Mouse (Mus musculus) hindbrain, embryonic 11.5 days (tissue): ENCODE data around the gene Nfic. TPM values are rescaled to one million over a fixed set of nuclear protein-coding genes. Genes with fewer than 3 reads are reported as not detected.

ENCODE experiments used
- ATAC-seq: fragments of 200-750 bp; cut with Nextera tagmentation; 2 replicates; pipeline ENCODE4 v1.8.0; 2017; ENCODE audit warnings: mild to moderate bottlenecking, moderate TSS enrichment, moderate library complexity; ENCODE audit not compliant: low FRiP score
- DNase-seq: peaks from one replicate; pipeline ENCODE4 v3.0.0-alpha.2; 2015; ENCODE audit warnings: low spot score
- H3K27ac ChIP-seq: fragments of 300-500 bp; sonication (generic); 2 replicates; pipeline ENCODE4 v1.5.1; 2014; ENCODE audit warnings: mild to moderate bottlenecking, low read depth, low read length
- H3K27me3 ChIP-seq: fragments of 300-500 bp; sonication (generic); 2 replicates; pipeline ENCODE4 v1.6.1; 2014; ENCODE audit warnings: mild to moderate bottlenecking, low read length, moderate library complexity, mixed read lengths; ENCODE audit not compliant: control insufficient read depth, insufficient read depth
- H3K36me3 ChIP-seq: fragments of 300-500 bp; sonication (generic); 2 replicates; pipeline ENCODE4 v1.6.1; 2014; ENCODE audit warnings: mild to moderate bottlenecking, low read length, moderate library complexity, mixed read lengths; ENCODE audit not compliant: control insufficient read depth, insufficient read depth
- H3K4me1 ChIP-seq: fragments of 300-500 bp; sonication (generic); replicated peaks from 2 replicates; pipeline ENCODE4 v1.6.1; 2014; ENCODE audit warnings: low read length, mixed read lengths; ENCODE audit not compliant: control insufficient read depth, insufficient read depth
- H3K4me2 ChIP-seq: fragments of 300-500 bp; sonication (generic); replicated peaks from 2 replicates; pipeline ENCODE4 v1.6.1; 2014; ENCODE audit warnings: mild to moderate bottlenecking, low read depth, low read length
- H3K4me3 ChIP-seq: fragments of 300-500 bp; sonication (generic); 2 replicates; pipeline ENCODE4 v1.5.1; 2014; ENCODE audit warnings: low read depth, low read length
- H3K9ac ChIP-seq: fragments of 300-500 bp; sonication (generic); 2 replicates; pipeline ENCODE4 v1.6.1; 2014; ENCODE audit warnings: low read depth, low read length
- H3K9me3 ChIP-seq: fragments of 300-500 bp; sonication (generic); 2 replicates; pipeline ENCODE4 v1.6.1; 2016; ENCODE audit warnings: low read length; ENCODE audit not compliant: control insufficient read depth
- WGBS: fragments of 180-500 bp; shearing (Covaris S2); extraction: QIAGEN DNeasy Blood & Tissue Kit; methylation state at CpG from one replicate; pipeline ENCODE4 v1.1.7; 2014; 5-methylcytosine and 5-hydroxymethylcytosine counted together
- polyA plus RNA-seq: library from polyadenylated mRNA; unstranded; fragments of >200 nt; fragmentation: Nextera tagmentation; extraction: Ambion mirVana; gene quantifications from 2 replicates; pipeline ENCODE4 v1.2.1, GENCODE M21; 2014

Nfic gene
- polyA plus RNA-seq, 1 experiment from 2014 or later = 11.9 TPM

- peak; percentile 70 for DNase-seq
- Histone ChIP-seq H3K4me3 (no peak within 1 kb of the TSS), H3K4me1 (peaks cover 26% of the 10 kb centered on the region), H3K9me3 (no peaks in the 10 kb centered on the region), H3K4me2 (peak within 1 kb of the TSS; percentile 45), H3K36me3 (peaks cover 28% of the 10 kb centered on the region), H3K27me3 (peaks cover 19% of the 10 kb centered on the region), H3K9ac (peak within 1 kb of the TSS; percentile 44; the same call in 1 of the 2 replicates), H3K27ac (0 out of 2 replicates have a peak within 1 kb of the TSS, but pooled peaks have one; percentile 7)
- WGBS = 28% methylated on average over 12 of the region's 12 CpGs
- peak; percentile 58 for ATAC-seq
These were observed 89.6 kb downstream of the Nfic start, which contains the start of gene 4930404N11Rik for GRCm38 (mm10) chr10:81365672-81366476. Gene 4930404N11Rik, minus strand, starts transcription at chr10:81365816.

GRCm38 (mm10) chr10:81365073-81365472 is 90.4 kb downstream of the Nfic start:
- 0 out of 2 replicates have a peak overlapping the region, but pooled peaks have one; percentile 3 for H3K4me2 ChIP-seq
- DNase-seq = no peak
- no peaks in the 10 kb centered on the region for H3K9me3 ChIP-seq
- H3K36me3 ChIP-seq = peaks cover 22% of the 10 kb centered on the region
- no peak overlapping the region for H3K9ac ChIP-seq
- no peak overlapping the region for H3K4me3 ChIP-seq
- no peak overlapping the region for H3K27ac ChIP-seq
- H3K27me3 ChIP-seq = peaks cover 19% of the 10 kb centered on the region
- H3K4me1 ChIP-seq = peaks cover 28% of the 10 kb centered on the region
- ATAC-seq = peak; percentile 18
- 36% methylated on average over 4 of the region's 4 CpGs for WGBS

GRCm38 (mm10) chr10:81364666-81365065 is 90.8 kb downstream of the Nfic start:
- H3K27ac ChIP-seq = no peak overlapping the region
- WGBS = 10% methylated on average over 28 of the region's 28 CpGs
- peaks cover 28% of the 10 kb centered on the region for H3K4me1 ChIP-seq
- peak; percentile 41 for DNase-seq
- H3K4me3 ChIP-seq = no peak overlapping the region
- H3K9ac ChIP-seq = peak overlapping the region; percentile 44
- peaks cover 19% of the 10 kb centered on the region for H3K27me3 ChIP-seq
- ATAC-seq = no peak
- peaks cover 19% of the 10 kb centered on the region for H3K36me3 ChIP-seq
- H3K4me2 ChIP-seq = peak overlapping the region; percentile 45
- H3K9me3 ChIP-seq = no peaks in the 10 kb centered on the region

GRCm38 (mm10) chr10:81363436-81364346 is 91.7 kb downstream of the Nfic start:
- Histone ChIP-seq H3K36me3 (peaks cover 13% of the 10 kb centered on the region), H3K9ac (peak overlapping the region; percentile 44), H3K4me2 (peak overlapping the region; percentile 45), H3K27me3 (peaks cover 19% of the 10 kb centered on the region), H3K27ac (no peak overlapping the region), H3K4me1 (peaks cover 28% of the 10 kb centered on the region), H3K4me3 (peak overlapping the region; percentile 30), H3K9me3 (no peaks in the 10 kb centered on the region)
- no peak for ATAC-seq
- WGBS = 9% methylated on average over 47 of the region's 54 CpGs
- DNase-seq = peak; percentile 38

GRCm38 (mm10) chr10:81362336-81362949 is 93.0 kb downstream of the Nfic start:
- 79% methylated on average over 12 of the region's 12 CpGs for whole genome bisulfite sequencing
- no peak for ATAC-seq
- no peak overlapping the region for H3K27ac ChIP-seq
- H3K9ac ChIP-seq = no peak overlapping the region
- peaks cover 33% of the 10 kb centered on the region for H3K4me1 ChIP-seq
- 0 out of 2 replicates have a peak overlapping the region, but pooled peaks have one; percentile 5 for H3K4me2 ChIP-seq
- no peak overlapping the region for H3K4me3 ChIP-seq
- H3K36me3 ChIP-seq = 0 out of 2 replicates have a peak, but pooled peaks cover 2% of the 10 kb centered on the region
- peaks cover 19% of the 10 kb centered on the region for H3K27me3 ChIP-seq
- no peak for DNase-seq
- no peaks in the 10 kb centered on the region for H3K9me3 ChIP-seq

- WGBS = 68% methylated on average over 8 of the region's 8 CpGs
- no peaks in the 10 kb centered on the region for H3K9me3 ChIP-seq
- H3K27ac ChIP-seq = no peak overlapping the region; the same call in 1 of the 2 replicates
- no peak overlapping the region for H3K9ac ChIP-seq
- ATAC-seq (no peak), DNase-seq (no peak)
- H3K4me2 ChIP-seq = no peak overlapping the region
- peaks cover 19% of the 10 kb centered on the region for H3K27me3 ChIP-seq
- H3K4me3 ChIP-seq = no peak overlapping the region
- H3K36me3 ChIP-seq = no peaks in the 10 kb centered on the region
- H3K4me1 ChIP-seq = peaks cover 31% of the 10 kb centered on the region
These were observed 94.7 kb downstream of the Nfic start for GRCm38 (mm10) chr10:81360721-81361120.

- Histone ChIP-seq H3K27ac (no peak overlapping the region), H3K9ac (no peak overlapping the region), H3K4me3 (no peak overlapping the region), H3K4me2 (no peak overlapping the region), H3K9me3 (no peaks in the 10 kb centered on the region), H3K27me3 (peaks cover 13% of the 10 kb centered on the region), H3K36me3 (no peaks in the 10 kb centered on the region), H3K4me1 (peaks cover 14% of the 10 kb centered on the region)
- ATAC-seq = no peak
- WGBS = 80% methylated on average over 1 of the region's 1 CpGs
- DNase-seq = no peak
These were observed 96.6 kb downstream of the Nfic start for GRCm38 (mm10) chr10:81358841-81359240.

- peaks cover 7% of the 10 kb centered on the region for H3K27me3 ChIP-seq
- H3K9me3 ChIP-seq = no peaks in the 10 kb centered on the region
- DNase-seq (no peak), ATAC-seq (no peak)
- peak overlapping the region; percentile 99 for H3K4me2 ChIP-seq
- H3K36me3 ChIP-seq = no peaks in the 10 kb centered on the region
- H3K4me3 ChIP-seq = peak overlapping the region; percentile 70
- H3K9ac ChIP-seq = peak overlapping the region; percentile 74
- no peak overlapping the region for H3K27ac ChIP-seq
- 19% methylated on average over 4 of the region's 4 CpGs for WGBS
- peaks cover 9% of the 10 kb centered on the region; the same call in 1 of the 2 replicates for H3K4me1 ChIP-seq
These were observed 97.2 kb downstream of the Nfic start for GRCm38 (mm10) chr10:81358209-81358608.
